Mouse (Mus musculus): ENCODE data around the gene Prr5l. TPM values are rescaled to one million over a fixed set of nuclear protein-coding genes. Genes with fewer than 3 reads are reported as not detected.

The Prr5l gene
- polyA plus RNA-seq, 1 experiment, result 0.06 TPM

DNA sequence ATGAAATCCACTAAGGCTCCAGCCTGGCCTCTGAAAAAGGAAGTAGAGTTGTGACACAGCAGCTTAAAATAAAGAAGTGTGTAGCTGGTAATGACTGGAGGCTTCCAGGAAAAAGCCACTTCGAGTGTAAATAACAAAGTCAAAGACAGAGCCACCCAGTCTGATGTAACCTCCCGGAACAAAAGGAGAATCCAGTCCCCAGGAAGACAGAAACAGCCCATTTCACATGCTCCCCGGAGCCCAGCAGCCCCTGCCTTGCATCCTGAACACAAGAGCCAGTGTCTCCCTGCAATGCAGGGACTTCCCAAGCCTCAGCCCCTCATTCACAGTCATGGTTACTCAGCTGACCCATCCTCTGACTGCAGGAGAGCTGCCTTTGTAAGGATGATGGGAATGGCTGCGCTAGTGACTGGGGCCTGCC is 101.5 kb downstream of the Prr5l start:
- Histone ChIP-seq H3ac (ENCODE audit: control insufficient read depth, insufficient read length) (no peak overlapping the region), H3K79me2 (ENCODE audit: control insufficient read depth, insufficient read depth) (no peaks in the 10 kb centered on the region), H3K27me3 (ENCODE audit: control insufficient read depth, insufficient read depth, insufficient read length) (no peaks in the 10 kb centered on the region), H3K4me3 (no peak overlapping the region), H3K36me3 (ENCODE audit: control insufficient read depth, insufficient read depth) (no peaks in the 10 kb centered on the region), H3K4me2 (ENCODE audit: low read depth) (no peak overlapping the region)
- TF ChIP-seq TCF3 (IDR thresholded peaks at IDR 0.05; ENCODE audit: insufficient read length, low read depth), result no peak
- no peak for TF ChIP-seq MAX (IDR thresholded peaks at IDR 0.05; ENCODE audit: low read depth)
- TF ChIP-seq MYOD1 (IDR thresholded peaks at IDR 0.05; ENCODE audit: control insufficient read depth in 1 of 3, insufficient read length in 2 of 3, low read depth in 2 of 3), result no peak
- no peak for TF ChIP-seq TCF12 (IDR thresholded peaks at IDR 0.05; ENCODE audit: insufficient read depth, poor library complexity, severe bottlenecking)
- no peak for TF ChIP-seq REST (IDR thresholded peaks at IDR 0.05; ENCODE audit: insufficient read depth, insufficient read length)
- TF ChIP-seq E2F4 (IDR thresholded peaks at IDR 0.05; ENCODE audit: insufficient read depth), result no peak
- no peak for TF ChIP-seq SRF (IDR thresholded peaks at IDR 0.05; ENCODE audit: control insufficient read depth, insufficient read length, low read depth)
- TF ChIP-seq USF1 (IDR thresholded peaks at IDR 0.05; ENCODE audit: low read depth), result no peak
- no peak for TF ChIP-seq MYOG (IDR thresholded peaks at IDR 0.05; ENCODE audit: control insufficient read depth in 1 of 3, insufficient read depth in 1 of 3, insufficient read length in 2 of 3, low read depth in 2 of 3)
- no peak for TF ChIP-seq POLR2AphosphoS2 (IDR thresholded peaks at IDR 0.05; ENCODE audit: insufficient read length, low read depth)
- TF ChIP-seq POLR2A (IDR thresholded peaks at IDR 0.05; ENCODE audit: insufficient read length, low read depth), result no peak
- no peak for TF ChIP-seq CEBPB (IDR thresholded peaks at IDR 0.05; ENCODE audit: insufficient read depth, poor library complexity, severe bottlenecking)

GRCm38 (mm10) chr2:101778080-101778479 is 104.7 kb downstream of the Prr5l start:
- Histone ChIP-seq H3K27me3 (ENCODE audit: control insufficient read depth, insufficient read depth, insufficient read length) (no peaks in the 10 kb centered on the region), H3K79me2 (ENCODE audit: control insufficient read depth, insufficient read depth) (no peaks in the 10 kb centered on the region), H3K36me3 (ENCODE audit: control insufficient read depth, insufficient read depth) (no peaks in the 10 kb centered on the region), H3K4me3 (no peak overlapping the region), H3ac (ENCODE audit: control insufficient read depth, insufficient read length) (no peak overlapping the region), H3K4me2 (ENCODE audit: low read depth) (no peak overlapping the region)
- TF ChIP-seq POLR2AphosphoS2 (IDR thresholded peaks at IDR 0.05; ENCODE audit: insufficient read length, low read depth), result no peak
- TF ChIP-seq REST (IDR thresholded peaks at IDR 0.05; ENCODE audit: insufficient read depth, insufficient read length), result no peak
- TF ChIP-seq CEBPB (IDR thresholded peaks at IDR 0.05; ENCODE audit: insufficient read depth, poor library complexity, severe bottlenecking), result no peak
- TF ChIP-seq USF1 (IDR thresholded peaks at IDR 0.05; ENCODE audit: low read depth), result no peak
- no peak for TF ChIP-seq TCF3 (IDR thresholded peaks at IDR 0.05; ENCODE audit: insufficient read length, low read depth)
- TF ChIP-seq MAX (IDR thresholded peaks at IDR 0.05; ENCODE audit: low read depth), result no peak
- no peak for TF ChIP-seq POLR2A (IDR thresholded peaks at IDR 0.05; ENCODE audit: insufficient read length, low read depth)
- no peak for TF ChIP-seq E2F4 (IDR thresholded peaks at IDR 0.05; ENCODE audit: insufficient read depth)
- no peak for TF ChIP-seq MYOD1 (IDR thresholded peaks at IDR 0.05; ENCODE audit: control insufficient read depth in 1 of 3, insufficient read length in 2 of 3, low read depth in 2 of 3)
- no peak for TF ChIP-seq MYOG (IDR thresholded peaks at IDR 0.05; ENCODE audit: control insufficient read depth in 1 of 3, insufficient read depth in 1 of 3, insufficient read length in 2 of 3, low read depth in 2 of 3)
- no peak for TF ChIP-seq TCF12 (IDR thresholded peaks at IDR 0.05; ENCODE audit: insufficient read depth, poor library complexity, severe bottlenecking)
- TF ChIP-seq SRF (IDR thresholded peaks at IDR 0.05; ENCODE audit: control insufficient read depth, insufficient read length, low read depth), result no peak

DNA sequence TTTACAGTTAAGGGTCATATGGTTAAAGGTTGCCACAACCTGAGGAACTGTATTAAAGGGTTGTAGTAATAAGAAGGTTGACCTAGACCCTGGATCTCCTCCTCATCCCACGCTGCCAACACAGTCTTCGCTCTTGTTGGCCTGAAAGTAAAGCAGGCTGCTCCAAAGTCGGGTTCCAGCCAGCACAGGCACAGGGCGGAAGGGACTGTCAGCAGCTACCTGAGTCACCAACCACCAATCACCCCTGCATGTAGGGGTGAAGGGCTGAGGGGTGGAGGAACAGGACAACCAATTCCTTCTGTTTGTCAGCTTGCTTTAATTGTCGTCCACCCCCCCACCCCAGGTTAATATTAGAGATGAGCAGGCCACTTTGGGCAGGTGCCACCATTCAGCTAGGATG is 119.3 kb downstream of the Prr5l start:
- H3K79me2 ChIP-seq (ENCODE audit: control insufficient read depth, insufficient read depth), result no peaks in the 10 kb centered on the region
- no peak overlapping the region for H3K4me3 ChIP-seq
- H3K4me2 ChIP-seq (ENCODE audit: low read depth), result peak overlapping the region; percentile 91
- no peak overlapping the region for H3ac ChIP-seq (ENCODE audit: control insufficient read depth, insufficient read length)
- TF ChIP-seq TCF3 (IDR thresholded peaks at IDR 0.05; ENCODE audit: insufficient read length, low read depth) (no peak), CEBPB (IDR thresholded peaks at IDR 0.05; ENCODE audit: insufficient read depth, poor library complexity, severe bottlenecking) (no peak), SRF (IDR thresholded peaks at IDR 0.05; ENCODE audit: control insufficient read depth, insufficient read length, low read depth) (no peak), MYOG (IDR thresholded peaks at IDR 0.05; ENCODE audit: control insufficient read depth in 1 of 3, insufficient read depth in 1 of 3, insufficient read length in 2 of 3, low read depth in 2 of 3) (no peak), POLR2AphosphoS2 (IDR thresholded peaks at IDR 0.05; ENCODE audit: insufficient read length, low read depth) (no peak), TCF12 (IDR thresholded peaks at IDR 0.05; ENCODE audit: insufficient read depth, poor library complexity, severe bottlenecking) (no peak), REST (IDR thresholded peaks at IDR 0.05; ENCODE audit: insufficient read depth, insufficient read length) (no peak), POLR2A (IDR thresholded peaks at IDR 0.05; ENCODE audit: insufficient read length, low read depth) (no peak), MAX (IDR thresholded peaks at IDR 0.05; ENCODE audit: low read depth) (no peak), USF1 (IDR thresholded peaks at IDR 0.05; ENCODE audit: low read depth) (no peak), MYOD1 (IDR thresholded peaks at IDR 0.05; ENCODE audit: control insufficient read depth in 1 of 3, insufficient read length in 2 of 3, low read depth in 2 of 3) (no peak), E2F4 (IDR thresholded peaks at IDR 0.05; ENCODE audit: insufficient read depth) (no peak)
- H3K36me3 ChIP-seq (ENCODE audit: control insufficient read depth, insufficient read depth), result no peaks in the 10 kb centered on the region
- no peaks in the 10 kb centered on the region for H3K27me3 ChIP-seq (ENCODE audit: control insufficient read depth, insufficient read depth, insufficient read length)

GRCm38 (mm10) chr2:101762955-101763386 is 119.9 kb downstream of the Prr5l start:
- Histone ChIP-seq H3K4me3 (no peak overlapping the region), H3K4me2 (ENCODE audit: low read depth) (peak overlapping the region; percentile 91), H3ac (ENCODE audit: control insufficient read depth, insufficient read length) (no peak overlapping the region), H3K36me3 (ENCODE audit: control insufficient read depth, insufficient read depth) (no peaks in the 10 kb centered on the region), H3K79me2 (ENCODE audit: control insufficient read depth, insufficient read depth) (no peaks in the 10 kb centered on the region), H3K27me3 (ENCODE audit: control insufficient read depth, insufficient read depth, insufficient read length) (no peaks in the 10 kb centered on the region)
- no peak for TF ChIP-seq POLR2AphosphoS2 (IDR thresholded peaks at IDR 0.05; ENCODE audit: insufficient read length, low read depth)
- TF ChIP-seq TCF3 (IDR thresholded peaks at IDR 0.05; ENCODE audit: insufficient read length, low read depth), result peak; percentile 73
- peak; percentile 71 for TF ChIP-seq TCF12 (IDR thresholded peaks at IDR 0.05; ENCODE audit: insufficient read depth, poor library complexity, severe bottlenecking)
- TF ChIP-seq MYOG (IDR thresholded peaks at IDR 0.05; ENCODE audit: control insufficient read depth in 1 of 3, insufficient read depth in 1 of 3, insufficient read length in 2 of 3, low read depth in 2 of 3), result peak; percentile 35 to 90 (median 87)
- TF ChIP-seq MYOD1 (IDR thresholded peaks at IDR 0.05; ENCODE audit: control insufficient read depth in 1 of 3, insufficient read length in 2 of 3, low read depth in 2 of 3), result peak; percentile 64 to 87 (median 86)
- TF ChIP-seq POLR2A (IDR thresholded peaks at IDR 0.05; ENCODE audit: insufficient read length, low read depth), result no peak
